Mouse (Mus musculus) liver, embryonic 16.5 days (tissue): Measurements from ENCODE around the gene Myd88. TPM values are rescaled to one million over a fixed set of nuclear protein-coding genes. Genes with fewer than 3 reads are reported as not detected.

Experiments used
- ATAC-seq: fragments of 200-750 bp; cut with Nextera tagmentation; 2 replicates; pipeline ENCODE4 v1.8.0; 2017; ENCODE audit warnings: low read depth, mild to moderate bottlenecking, moderate number of reproducible peaks, moderate library complexity
- H3K27ac ChIP-seq: fragments of 300-500 bp; sonication (generic); 2 replicates; pipeline ENCODE4 v1.5.1; 2014; ENCODE audit warnings: mild to moderate bottlenecking, low read length
- H3K27me3 ChIP-seq: fragments of 300-500 bp; sonication (generic); 2 replicates; pipeline ENCODE4 v1.6.1; 2014; ENCODE audit warnings: low read depth, low read length, mixed read lengths; ENCODE audit not compliant: control insufficient read depth, insufficient read depth
- H3K36me3 ChIP-seq: fragments of 300-500 bp; sonication (generic); 2 replicates; pipeline ENCODE4 v1.6.1; 2014; ENCODE audit warnings: mild to moderate bottlenecking; ENCODE audit not compliant: control insufficient read depth, insufficient read depth
- H3K4me1 ChIP-seq: fragments of 300-500 bp; sonication (generic); 2 replicates; pipeline ENCODE4 v1.6.1; 2014; ENCODE audit warnings: low read depth, low read length, mixed read lengths; ENCODE audit not compliant: control insufficient read depth
- H3K4me2 ChIP-seq: fragments of 300-500 bp; sonication (generic); 2 replicates; pipeline ENCODE4 v1.6.1; 2014; ENCODE audit warnings: low read depth, low read length, mixed read lengths
- H3K4me3 ChIP-seq: fragments of 300-500 bp; sonication (generic); 2 replicates; pipeline ENCODE4 v1.5.1; 2014; ENCODE audit warnings: low read depth, mild to moderate bottlenecking, low read length
- H3K9ac ChIP-seq: fragments of 300-500 bp; sonication (generic); 2 replicates; pipeline ENCODE4 v1.6.1; 2014; ENCODE audit warnings: low read depth, low read length
- H3K9me3 ChIP-seq: fragments of 300-500 bp; sonication (generic); replicated peaks from 2 replicates; pipeline ENCODE4 v1.6.1; 2016; ENCODE audit warnings: low read length; ENCODE audit not compliant: control insufficient read depth
- WGBS: fragments of 180-500 bp; shearing (Covaris S2); extraction: QIAGEN DNeasy Blood & Tissue Kit; methylation state at CpG from one replicate; pipeline ENCODE4 v1.1.7; 2014; ENCODE audit not compliant: insufficient replicate concordance; 5-methylcytosine and 5-hydroxymethylcytosine counted together
- polyA plus RNA-seq: library from polyadenylated mRNA; unstranded; fragments of >200 nt; fragmentation: Nextera tagmentation; extraction: Ambion mirVana; gene quantifications from 2 replicates; pipeline ENCODE4 v1.2.1, GENCODE M21; 2015

Gene Myd88
- polyA plus RNA-seq, 1 experiment from 2014 or later, result 14.7 TPM

DNA sequence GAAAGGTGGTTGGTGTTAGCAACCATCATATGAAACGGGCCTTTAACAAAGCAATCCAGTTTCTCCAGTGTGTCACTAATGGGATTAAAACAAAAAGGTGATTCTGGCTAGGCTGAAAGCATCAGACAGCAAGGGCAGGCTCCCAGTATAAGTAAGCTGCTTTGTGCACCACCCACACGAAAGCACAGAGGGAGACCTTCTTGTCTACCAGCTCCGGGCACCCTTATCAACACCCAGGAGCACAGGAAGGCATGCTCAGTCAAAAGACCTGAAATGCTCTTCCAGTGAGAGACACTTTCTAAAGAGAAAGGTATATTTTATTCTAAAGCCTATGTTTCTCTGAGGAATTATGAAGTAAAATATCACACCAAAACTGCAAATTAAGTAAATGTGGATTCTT, 50.4 kb downstream of the Myd88 start:
- no peaks in the 10 kb centered on the region for H3K27me3 ChIP-seq
- H3K4me1 ChIP-seq, result no peaks in the 10 kb centered on the region
- 52% methylated on average over 3 of the region's 3 CpGs for WGBS
- H3K4me2 ChIP-seq, result no peak overlapping the region
- no peak overlapping the region for H3K4me3 ChIP-seq
- no peak for ATAC-seq
- H3K9me3 ChIP-seq, result no peaks in the 10 kb centered on the region
- H3K27ac ChIP-seq, result no peak overlapping the region
- peaks cover 5% of the 10 kb centered on the region for H3K36me3 ChIP-seq
- no peak overlapping the region for H3K9ac ChIP-seq

Other genes with a start within 250 kb of the Myd88 start
- gene Plcd1, start 247.9 kb downstream of the Myd88 start, polyA plus RNA-seq, result 1.5 and 1.6 TPM in 2 replicates
- 0.02 and 0.05 TPM in 2 replicates for gene Dlec1, start 238.9 kb downstream of the Myd88 start, polyA plus RNA-seq
- gene Acaa1b, start 184.3 kb downstream of the Myd88 start, polyA plus RNA-seq, result 24.8 and 27.6 TPM in 2 replicates
- gene Gm47289, start 182.2 kb downstream of the Myd88 start, polyA plus RNA-seq, result 0.04 TPM in 1 of 2 replicates, not detected in the other
- gene Slc22a13, start 132.3 kb downstream of the Myd88 start, polyA plus RNA-seq, result 0.08 TPM in 1 of 2 replicates, not detected in the other
- gene Oxsr1, start 19.0 kb downstream of the Myd88 start, polyA plus RNA-seq, result 4.0 and 4.1 TPM in 2 replicates
- 45.0 and 47.9 TPM in 2 replicates for gene Acaa1a, start 1.7 kb downstream of the Myd88 start, polyA plus RNA-seq
- gene Xylb, start 16.0 kb upstream of the Myd88 start, polyA plus RNA-seq, result 3.3 and 4.5 TPM in 2 replicates
- gene Slc22a14, start 24.1 kb upstream of the Myd88 start, polyA plus RNA-seq, result not detected in 2 replicates
- 0.93 and 1.7 TPM in 2 replicates for gene Acvr2b, start 60.7 kb upstream of the Myd88 start, polyA plus RNA-seq
- gene Exog, start 103.5 kb upstream of the Myd88 start, polyA plus RNA-seq, result 4.9 and 5.4 TPM in 2 replicates
- gene Scn5a, start 237.6 kb upstream of the Myd88 start, polyA plus RNA-seq, result 0.06 and 0.11 TPM in 2 replicates